Mouse (Mus musculus) lung, adult 2 months (tissue): ENCODE results near the gene 2610507B11Rik.

ENCODE experiments used
- CTCF ChIP-seq: fragments of 200-500 bp; IDR thresholded peaks from 2 replicates; pipeline ENCODE4 v1.5.1; 2011; ENCODE audit warnings: mild to moderate bottlenecking, low read length, control low read depth; ENCODE audit not compliant: insufficient read depth
- POLR2A ChIP-seq: fragments of 200-500 bp; IDR thresholded peaks from 2 replicates; pipeline ENCODE4 v1.6.1; 2011; ENCODE audit warnings: low read depth, mild to moderate bottlenecking, control low read depth, low read length, borderline replicate concordance; ENCODE audit errors: extremely low read depth

DNA sequence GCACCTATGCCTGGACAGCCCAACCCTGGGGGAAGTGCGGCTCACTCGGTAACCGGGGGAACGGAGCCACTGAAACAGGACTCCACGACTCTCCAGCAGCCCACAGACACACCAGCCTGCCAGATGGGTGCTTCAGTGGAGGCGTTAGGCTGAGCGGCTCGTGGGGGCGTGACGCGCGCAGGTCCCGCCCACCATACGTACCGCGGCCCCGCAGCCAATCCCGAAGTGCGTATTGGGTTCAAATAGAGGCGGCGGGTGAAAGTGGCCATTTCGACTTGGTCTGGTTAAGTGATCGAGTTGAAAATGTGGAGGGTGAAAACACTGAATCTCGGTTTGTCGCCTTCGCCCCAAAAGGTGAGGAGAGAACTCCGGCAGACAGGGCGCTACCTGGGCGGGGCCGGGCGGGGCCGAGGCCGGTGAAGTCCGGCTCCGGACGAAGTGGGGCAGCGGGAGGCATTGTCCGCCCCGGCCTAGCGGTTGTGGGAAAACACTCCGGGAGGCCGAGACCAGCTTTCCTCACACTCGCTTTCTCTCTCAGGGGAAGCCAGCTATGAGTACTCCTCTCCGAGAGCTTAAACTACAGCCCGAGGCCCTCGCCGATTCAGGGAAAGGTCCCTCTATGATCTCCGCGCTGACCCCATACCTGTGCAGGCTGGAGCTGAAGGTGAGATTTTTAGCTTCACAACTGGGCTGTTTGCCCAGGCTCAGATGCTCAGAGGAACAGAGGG lies 40.0 kb downstream of the 2610507B11Rik start, which contains the start of gene Spag5:
- TF ChIP-seq CTCF, result no peak
- no peak for TF ChIP-seq POLR2A
